Mouse (Mus musculus) intestine, embryonic 15.5 days (tissue): ENCODE measurements at regions not wholly inside any gene's neighbourhood (a gene's known extent, or its start where the extent isn't known, plus 50 kb on each side); places are given as distances from the start of the nearest gene placed in this dataset.
A peak's percentile ranks its signal among the peaks of the same experiment; 100 is the strongest.

Experiments used
- ATAC-seq: fragments of 200-750 bp; cut with Nextera tagmentation; 2 replicates; pipeline ENCODE4 v1.8.0; 2017; ENCODE audit warnings: moderate TSS enrichment, moderate library complexity
- H3K27ac ChIP-seq: fragments of 300-500 bp; sonication (generic); 2 replicates; pipeline ENCODE4 v1.5.1; 2015; ENCODE audit warnings: mild to moderate bottlenecking, inconsistent platforms
- H3K27me3 ChIP-seq: fragments of 300-500 bp; sonication (generic); replicated peaks from 2 replicates; pipeline ENCODE4 v1.6.1; 2015; ENCODE audit warnings: inconsistent platforms
- H3K36me3 ChIP-seq: fragments of 300-500 bp; sonication (generic); 2 replicates; pipeline ENCODE4 v1.6.1; 2015; ENCODE audit warnings: inconsistent platforms
- H3K4me1 ChIP-seq: fragments of 300-500 bp; sonication (generic); replicated peaks from 2 replicates; pipeline ENCODE4 v1.6.1; 2015; ENCODE audit warnings: inconsistent platforms
- H3K4me2 ChIP-seq: fragments of 300-500 bp; sonication (generic); replicated peaks from 2 replicates; pipeline ENCODE4 v1.6.1; 2015; ENCODE audit warnings: mild to moderate bottlenecking, inconsistent platforms
- H3K4me3 ChIP-seq: fragments of 300-500 bp; sonication (generic); replicated peaks from 2 replicates; pipeline ENCODE4 v1.5.1; 2015; ENCODE audit warnings: inconsistent platforms
- H3K9ac ChIP-seq: fragments of 300-500 bp; sonication (generic); 2 replicates; pipeline ENCODE4 v1.6.1; 2015; ENCODE audit warnings: inconsistent platforms
- H3K9me3 ChIP-seq: fragments of 300-500 bp; sonication (generic); 2 replicates; pipeline ENCODE4 v1.6.1; 2016; ENCODE audit warnings: inconsistent platforms
- WGBS: fragments of 180-500 bp; shearing (Covaris S2); methylation state at CpG from one replicate; pipeline ENCODE4 v1.1.7; 2015; 5-methylcytosine and 5-hydroxymethylcytosine counted together

DNA sequence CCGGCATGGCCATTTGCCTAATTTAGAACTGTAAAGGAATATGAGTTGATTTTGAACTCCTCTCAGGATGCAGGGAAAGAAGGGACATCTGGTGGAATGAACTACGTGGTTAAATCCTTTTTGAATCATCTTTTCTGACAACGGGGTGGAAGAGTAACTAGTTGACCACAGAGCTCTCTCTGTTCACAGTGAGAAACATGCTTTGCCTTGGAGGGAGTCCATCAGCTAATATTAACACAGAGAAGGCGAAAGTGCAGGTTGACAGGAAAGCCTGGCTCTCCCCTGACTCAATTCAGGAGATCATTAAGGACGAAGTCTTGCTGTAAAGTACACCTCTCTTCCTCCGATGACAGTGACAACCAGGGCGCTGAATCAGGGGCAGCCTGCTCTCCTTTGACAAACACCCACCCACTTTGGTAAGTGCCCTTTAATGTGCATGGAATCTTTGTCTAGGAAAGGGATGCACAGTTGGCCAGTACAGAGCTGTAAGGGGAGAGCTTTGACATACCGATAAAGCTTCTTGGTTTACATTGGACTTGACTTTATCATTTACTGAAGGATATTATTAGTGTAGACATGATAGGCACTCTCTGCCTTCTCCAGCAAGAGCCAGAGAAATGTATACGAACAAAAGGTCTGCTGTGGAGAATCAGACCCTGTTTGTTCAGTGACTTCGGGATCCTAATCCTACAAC lies 480.3 kb downstream of the Gm10295 start:
- no peaks in the 10 kb centered on the region for H3K27me3 ChIP-seq
- 36% methylated on average over 10 of the region's 10 CpGs for WGBS
- no peak overlapping the region for H3K4me2 ChIP-seq
- H3K36me3 ChIP-seq, result no peaks in the 10 kb centered on the region
- no peaks in the 10 kb centered on the region for H3K4me1 ChIP-seq
- H3K9me3 ChIP-seq, result no peaks in the 10 kb centered on the region
- H3K9ac ChIP-seq, result no peak overlapping the region
- H3K27ac ChIP-seq, result no peak overlapping the region
- no peak for ATAC-seq
- H3K4me3 ChIP-seq, result no peak overlapping the region

DNA sequence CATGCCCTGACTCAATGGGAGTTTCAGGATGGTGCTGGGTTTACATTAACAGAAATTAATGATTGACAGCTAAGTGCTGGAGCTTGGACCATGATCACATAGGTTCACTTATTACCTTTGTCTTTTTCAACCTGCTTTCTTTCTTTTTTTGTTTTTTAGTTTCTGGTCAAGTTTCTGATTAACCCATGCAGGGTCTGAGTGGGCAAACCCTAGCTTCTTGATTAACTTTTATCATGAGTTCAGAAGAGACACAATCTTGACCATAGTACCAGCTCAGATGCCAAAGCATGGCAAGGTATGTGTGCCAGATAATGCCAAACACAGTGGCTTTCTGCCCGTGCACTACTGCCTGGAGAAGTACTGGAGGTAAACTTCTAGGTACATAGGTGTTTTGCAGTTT lies 482.2 kb downstream of the Gm10295 start:
- no peak overlapping the region for H3K4me2 ChIP-seq
- no peak overlapping the region for H3K4me3 ChIP-seq
- peak; percentile 91 for ATAC-seq
- H3K9ac ChIP-seq, result no peak overlapping the region
- 68% methylated on average over 1 of the region's 1 CpGs for WGBS
- no peaks in the 10 kb centered on the region for H3K9me3 ChIP-seq
- no peaks in the 10 kb centered on the region for H3K4me1 ChIP-seq
- no peaks in the 10 kb centered on the region for H3K36me3 ChIP-seq
- no peak overlapping the region for H3K27ac ChIP-seq
- H3K27me3 ChIP-seq, result no peaks in the 10 kb centered on the region

DNA sequence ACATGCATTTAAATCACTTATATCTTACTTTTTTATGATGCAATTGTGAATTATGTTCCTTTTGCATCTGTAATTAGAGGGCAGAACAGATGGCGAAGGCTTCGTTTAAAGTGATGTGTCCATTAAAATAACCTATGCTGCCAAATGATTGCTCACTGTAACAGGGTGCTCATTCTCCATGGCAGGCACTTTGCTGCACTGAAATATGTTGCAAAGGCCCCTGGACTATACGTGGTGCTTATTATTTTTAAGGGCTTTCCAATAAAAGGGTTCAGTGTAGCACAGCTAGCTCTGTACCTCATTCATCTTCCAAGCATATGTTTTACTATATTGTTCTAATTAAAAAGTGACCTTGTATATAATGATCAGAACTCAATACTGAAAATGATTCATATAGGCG lies 491.3 kb downstream of the Gm10295 start:
- ATAC-seq, result no peak
- Histone ChIP-seq H3K4me1 (no peaks in the 10 kb centered on the region), H3K4me2 (no peak overlapping the region), H3K36me3 (no peaks in the 10 kb centered on the region), H3K9me3 (no peaks in the 10 kb centered on the region), H3K9ac (no peak overlapping the region), H3K27ac (no peak overlapping the region), H3K4me3 (no peak overlapping the region), H3K27me3 (no peaks in the 10 kb centered on the region)
- 88% methylated on average over 4 of the region's 4 CpGs for WGBS

DNA sequence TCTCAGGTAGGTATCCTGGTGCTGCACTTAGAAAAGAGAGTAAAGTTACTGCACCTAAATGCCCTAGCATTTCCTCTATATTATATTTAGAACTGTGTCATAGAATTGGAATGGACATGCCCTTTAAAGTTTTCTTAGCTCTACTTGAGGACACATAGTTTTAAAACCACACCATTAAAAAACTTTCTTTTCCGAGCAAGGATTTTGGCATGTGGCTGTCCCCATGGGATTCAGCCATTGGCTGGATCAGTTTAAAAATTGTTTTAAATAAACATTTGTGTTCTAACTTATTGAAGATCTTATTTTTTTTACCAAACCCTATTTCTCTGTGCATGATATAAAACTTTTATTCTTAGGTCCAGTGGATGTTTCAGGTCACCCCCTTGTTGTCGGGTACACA lies 484.2 kb upstream of the Nr2f2 start:
- no peaks in the 10 kb centered on the region for H3K9me3 ChIP-seq
- H3K4me1 ChIP-seq, result no peaks in the 10 kb centered on the region
- H3K36me3 ChIP-seq, result no peaks in the 10 kb centered on the region
- no peak for ATAC-seq
- H3K4me3 ChIP-seq, result no peak overlapping the region
- WGBS, result 77% methylated on average over 2 of the region's 2 CpGs
- H3K4me2 ChIP-seq, result no peak overlapping the region
- no peak overlapping the region for H3K9ac ChIP-seq
- H3K27ac ChIP-seq, result no peak overlapping the region
- no peaks in the 10 kb centered on the region for H3K27me3 ChIP-seq

DNA sequence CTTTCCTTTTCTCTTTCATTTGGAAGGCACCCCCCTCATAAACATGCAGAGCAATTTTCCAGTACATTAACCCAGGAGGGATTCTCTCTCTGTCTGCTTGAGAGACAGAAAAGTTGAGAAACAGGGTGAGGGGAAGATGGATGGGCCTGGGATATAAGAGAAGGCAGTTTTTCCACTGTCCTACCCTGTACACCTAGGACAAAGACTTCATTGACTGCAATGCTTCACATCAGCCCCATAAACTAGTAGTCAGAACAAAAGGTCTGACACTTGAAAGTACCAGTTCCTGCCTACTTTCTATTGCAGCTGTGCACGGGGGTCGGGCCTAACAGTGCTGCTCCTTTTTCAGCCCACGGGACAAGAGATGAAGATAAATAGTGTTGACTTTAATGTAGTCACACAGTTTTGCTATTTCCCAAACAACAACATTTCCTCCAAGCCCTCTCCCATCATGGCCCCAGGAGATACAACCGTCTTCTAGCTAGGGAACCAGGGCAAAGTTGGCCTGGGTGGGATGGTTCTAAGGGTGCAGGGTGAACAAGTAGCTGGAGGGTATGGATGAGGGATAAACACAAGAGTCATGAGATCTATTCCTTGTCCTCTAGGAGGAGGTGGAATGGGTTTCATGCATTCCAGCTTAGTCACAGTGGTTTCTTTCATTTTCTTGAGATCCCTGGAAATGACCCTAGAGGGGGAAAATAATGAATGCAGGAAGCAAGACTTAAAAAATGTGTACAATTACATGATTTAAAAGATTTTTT lies 481.7 kb upstream of the Nr2f2 start:
- no peak for ATAC-seq
- 68% methylated on average over 4 of the region's 4 CpGs for WGBS
- no peak overlapping the region for H3K4me2 ChIP-seq

DNA sequence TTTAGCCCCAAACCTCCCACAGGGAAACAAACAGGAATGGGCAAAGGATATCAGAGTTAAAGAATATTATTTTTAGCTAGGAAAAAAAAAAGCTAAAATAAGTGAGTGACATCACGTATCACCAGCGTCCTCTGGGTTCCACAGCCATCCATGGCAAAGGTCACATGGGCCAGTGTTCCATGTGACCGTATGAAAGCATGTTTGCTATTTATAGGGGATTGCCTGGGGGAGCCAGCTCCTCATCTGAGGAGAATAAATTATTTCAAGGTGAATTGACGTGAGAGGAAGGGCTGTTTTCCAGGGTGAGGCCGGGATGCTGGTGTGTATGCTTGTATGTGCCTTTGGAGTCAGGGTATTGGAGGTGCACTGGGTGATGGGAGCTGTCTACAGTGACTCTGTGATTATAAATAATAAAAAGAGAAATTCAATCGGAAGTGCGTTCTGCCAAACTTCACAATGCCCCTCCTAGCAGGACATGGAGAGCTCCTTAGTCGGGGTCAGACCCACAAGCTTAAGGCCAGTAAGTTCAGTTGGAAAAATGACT lies 481.0 kb upstream of the Nr2f2 start:
- Histone ChIP-seq H3K9ac (no peak overlapping the region), H3K27me3 (no peaks in the 10 kb centered on the region), H3K4me3 (no peak overlapping the region), H3K4me1 (no peaks in the 10 kb centered on the region), H3K36me3 (no peaks in the 10 kb centered on the region), H3K4me2 (no peak overlapping the region), H3K9me3 (no peaks in the 10 kb centered on the region), H3K27ac (no peak overlapping the region)
- WGBS, result 83% methylated on average over 8 of the region's 8 CpGs
- ATAC-seq, result no peak

More for the DNA sequence above, 481.7 kb upstream of the Nr2f2 start:
- H3K27me3 ChIP-seq, result no peaks in the 10 kb centered on the region
- H3K4me3 ChIP-seq, result no peak overlapping the region
- no peaks in the 10 kb centered on the region for H3K4me1 ChIP-seq
- H3K27ac ChIP-seq, result no peak overlapping the region
- no peaks in the 10 kb centered on the region for H3K9me3 ChIP-seq
- no peak overlapping the region for H3K9ac ChIP-seq
- H3K36me3 ChIP-seq, result no peaks in the 10 kb centered on the region

DNA sequence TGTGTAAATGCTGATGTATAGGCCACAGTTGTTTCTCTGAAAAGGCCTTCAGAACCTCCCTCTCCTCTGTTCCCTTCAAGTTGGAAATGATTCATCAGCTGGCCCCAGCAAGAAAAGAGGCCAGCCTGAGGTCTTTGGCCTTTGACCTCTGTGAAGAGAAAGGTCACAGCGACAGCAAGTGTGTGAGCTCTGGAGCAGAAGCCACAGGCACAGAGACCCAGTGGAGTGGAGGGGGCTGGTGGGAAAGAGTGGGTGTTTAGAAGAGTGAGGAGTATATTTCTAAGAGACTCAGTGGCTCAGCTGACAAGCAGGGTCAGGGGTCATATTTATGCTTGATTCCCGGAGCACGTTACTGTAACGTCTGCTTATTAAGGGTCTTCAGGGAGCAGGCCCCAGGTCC lies 479.5 kb upstream of the Nr2f2 start:
- Histone ChIP-seq H3K9ac (no peak overlapping the region), H3K27me3 (no peaks in the 10 kb centered on the region), H3K4me3 (no peak overlapping the region), H3K9me3 (no peaks in the 10 kb centered on the region), H3K4me1 (no peaks in the 10 kb centered on the region), H3K27ac (no peak overlapping the region), H3K4me2 (no peak overlapping the region), H3K36me3 (no peaks in the 10 kb centered on the region)
- 25% methylated on average over 4 of the region's 4 CpGs for WGBS
- ATAC-seq, result no peak

DNA sequence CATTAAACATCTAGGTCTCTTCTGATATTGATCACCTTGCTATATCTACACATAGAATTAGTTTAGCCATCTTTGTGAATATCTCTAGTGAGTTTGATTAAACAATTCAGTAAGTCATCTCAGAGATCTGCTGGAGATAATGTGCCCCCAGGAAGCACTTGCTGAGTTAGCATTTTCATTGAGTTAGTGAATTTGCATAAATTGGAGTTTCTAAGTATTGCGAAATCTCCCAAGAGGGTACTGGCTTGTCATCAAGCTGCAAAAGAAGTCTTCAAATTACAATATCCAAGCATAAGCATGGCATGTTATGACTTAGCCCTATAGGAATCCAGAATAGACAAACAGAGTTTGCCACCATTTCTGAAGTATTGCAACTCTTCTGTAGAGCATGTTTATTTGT lies 473.6 kb upstream of the Nr2f2 start:
- ATAC-seq, result no peak
- H3K27me3 ChIP-seq, result no peaks in the 10 kb centered on the region
- H3K4me2 ChIP-seq, result no peak overlapping the region
- no peak overlapping the region for H3K9ac ChIP-seq
- WGBS, result 95% methylated on average over 1 of the region's 1 CpGs
- no peak overlapping the region for H3K27ac ChIP-seq
- no peaks in the 10 kb centered on the region for H3K36me3 ChIP-seq
- no peaks in the 10 kb centered on the region for H3K9me3 ChIP-seq
- no peak overlapping the region for H3K4me3 ChIP-seq
- H3K4me1 ChIP-seq, result no peaks in the 10 kb centered on the region

DNA sequence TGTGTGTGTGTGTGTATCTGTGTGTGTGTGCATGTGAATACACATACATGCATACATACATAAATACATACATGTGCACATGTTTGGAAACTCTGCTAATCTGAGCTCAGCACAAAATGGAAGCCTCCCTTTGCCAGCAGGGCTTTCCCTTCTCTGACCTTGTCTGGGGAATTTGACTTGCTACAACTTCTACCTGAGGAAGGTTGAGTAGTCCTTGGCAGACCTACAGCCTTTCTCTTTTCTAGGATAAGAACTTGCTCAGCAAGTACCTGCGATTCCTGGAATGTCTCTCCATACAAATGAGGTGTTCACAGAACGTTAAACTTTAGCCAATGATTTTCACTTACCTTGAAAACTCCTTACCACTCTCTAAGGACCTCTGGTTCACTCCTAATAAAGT lies 472.7 kb upstream of the Nr2f2 start:
- Histone ChIP-seq H3K27ac (no peak overlapping the region), H3K4me2 (no peak overlapping the region), H3K4me1 (no peaks in the 10 kb centered on the region), H3K9me3 (no peaks in the 10 kb centered on the region), H3K4me3 (no peak overlapping the region), H3K36me3 (no peaks in the 10 kb centered on the region), H3K27me3 (no peaks in the 10 kb centered on the region), H3K9ac (no peak overlapping the region)
- 71% methylated on average over 2 of the region's 2 CpGs for WGBS
- no peak for ATAC-seq

DNA sequence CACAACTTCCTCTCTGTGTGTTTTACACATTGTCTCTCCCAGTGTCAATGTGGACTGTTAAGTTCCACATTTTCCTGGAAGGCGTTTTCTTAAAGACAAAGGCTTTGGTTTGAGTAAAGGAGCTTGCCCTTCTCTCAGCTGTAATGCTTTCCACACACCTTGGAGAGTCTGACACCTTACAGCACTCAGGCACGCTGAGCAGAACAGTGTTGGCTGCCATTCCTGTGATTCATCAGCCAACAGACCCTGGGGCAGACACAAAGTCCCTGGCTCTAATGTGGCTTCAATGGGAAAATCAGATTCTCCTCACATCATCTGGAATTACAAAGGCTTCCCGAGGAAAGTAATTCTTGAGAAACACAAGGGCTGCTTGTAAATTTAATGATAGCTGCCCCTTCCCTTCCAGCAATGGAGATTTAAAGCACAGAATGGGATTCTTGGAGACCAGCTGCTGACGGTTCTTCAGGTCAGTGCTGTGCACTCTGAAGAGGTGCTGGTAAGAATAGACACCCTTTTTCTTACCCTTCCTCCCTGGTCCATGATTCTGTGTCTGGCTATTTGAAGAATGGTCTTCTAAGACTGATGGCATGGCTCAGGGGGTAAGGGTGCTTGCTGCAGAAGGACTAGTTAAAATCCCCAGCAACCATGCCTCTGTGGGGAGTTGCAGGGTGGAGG lies 468.4 kb upstream of the Nr2f2 start:
- ATAC-seq, result no peak
- no peak overlapping the region for H3K4me3 ChIP-seq
- no peaks in the 10 kb centered on the region for H3K9me3 ChIP-seq
- H3K4me1 ChIP-seq, result no peaks in the 10 kb centered on the region
- H3K36me3 ChIP-seq, result no peaks in the 10 kb centered on the region
- no peak overlapping the region for H3K9ac ChIP-seq
- H3K27ac ChIP-seq, result no peak overlapping the region
- WGBS, result 46% methylated on average over 4 of the region's 4 CpGs
- no peaks in the 10 kb centered on the region for H3K27me3 ChIP-seq
- H3K4me2 ChIP-seq, result no peak overlapping the region

DNA sequence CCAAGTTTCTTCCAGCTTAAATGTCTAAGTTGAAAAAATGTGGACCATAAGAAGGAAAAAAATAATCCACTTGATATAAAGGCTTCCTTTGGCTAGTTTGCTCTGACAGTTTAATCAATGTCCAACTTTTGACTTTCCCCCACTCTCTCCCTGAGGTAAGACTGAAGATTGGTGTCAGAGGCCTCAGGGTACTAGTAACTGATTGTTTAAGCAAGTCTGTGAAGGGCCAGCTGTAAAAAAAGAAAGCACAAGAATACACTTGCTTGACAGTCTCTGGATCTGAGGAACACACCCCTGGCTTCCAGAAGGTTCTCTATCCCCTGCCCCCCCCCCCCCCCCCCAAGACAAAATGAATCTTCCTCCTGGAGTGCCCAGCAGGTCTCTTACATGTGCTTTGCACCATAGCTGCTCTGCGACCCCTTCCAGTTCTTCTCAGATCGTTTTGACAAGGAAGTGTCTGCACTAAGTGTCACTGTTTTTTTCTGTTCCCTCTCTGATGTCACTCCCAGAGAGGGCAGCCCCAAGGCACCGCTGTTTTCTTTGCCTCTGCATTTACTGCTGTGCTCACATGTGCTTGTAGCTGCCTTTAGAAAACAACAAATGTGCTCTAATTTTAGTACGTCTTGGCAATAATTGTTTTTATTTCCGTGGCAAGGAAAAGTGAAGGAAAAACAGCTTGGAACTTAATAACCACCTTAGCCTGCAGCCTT lies 462.1 kb upstream of the Nr2f2 start:
- no peaks in the 10 kb centered on the region for H3K36me3 ChIP-seq
- no peak overlapping the region for H3K4me2 ChIP-seq
- no peaks in the 10 kb centered on the region for H3K9me3 ChIP-seq
- 49% methylated on average over 5 of the region's 5 CpGs for WGBS
- ATAC-seq, result no peak
- H3K27ac ChIP-seq, result no peak overlapping the region
- no peaks in the 10 kb centered on the region for H3K27me3 ChIP-seq
- H3K4me3 ChIP-seq, result no peak overlapping the region
- no peaks in the 10 kb centered on the region for H3K4me1 ChIP-seq
- no peak overlapping the region for H3K9ac ChIP-seq

DNA sequence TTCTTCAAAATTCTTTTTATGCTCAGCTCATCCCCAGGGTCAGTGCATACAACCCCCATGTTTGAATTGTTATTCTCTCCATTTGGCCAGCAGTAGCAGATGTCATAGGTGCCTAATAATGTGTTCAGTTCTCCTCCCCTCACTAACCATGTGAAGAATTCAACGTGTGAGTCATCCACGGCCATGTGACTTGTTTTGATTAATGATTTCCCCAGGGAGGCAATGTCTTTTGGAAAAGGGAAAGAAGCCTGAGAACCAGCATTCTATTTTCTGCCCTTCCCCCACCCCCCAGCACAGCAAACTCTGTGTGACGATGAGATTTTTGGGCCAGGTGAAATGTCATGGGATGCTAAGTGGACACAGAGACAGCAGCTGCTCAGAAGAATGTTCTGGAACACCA lies 459.5 kb upstream of the Nr2f2 start:
- H3K4me1 ChIP-seq, result no peaks in the 10 kb centered on the region
- H3K9ac ChIP-seq, result no peak overlapping the region
- H3K27me3 ChIP-seq, result no peaks in the 10 kb centered on the region
- no peak overlapping the region for H3K4me3 ChIP-seq
- no peaks in the 10 kb centered on the region for H3K36me3 ChIP-seq
- whole genome bisulfite sequencing, result 59% methylated on average over 3 of the region's 3 CpGs
- no peak for ATAC-seq
- H3K4me2 ChIP-seq, result no peak overlapping the region
- H3K27ac ChIP-seq, result no peak overlapping the region
- H3K9me3 ChIP-seq, result no peaks in the 10 kb centered on the region
